Mouse (Mus musculus): ENCODE measurements around the gene Ppm1a. TPM values are rescaled to one million over a fixed set of nuclear protein-coding genes. Genes with fewer than 3 reads are reported as not detected.

Gene Ppm1a
- 100 to 1,000 TPM; 226 to 239 TPM for total RNA-seq (2021)
- long read RNA-seq, full-length matches to known transcripts, result 84 of 120 reads
- long read RNA-seq, partial matches to known transcripts, result 24 of 120 reads
- long read RNA-seq, other reads (novel, unspliced or antisense), result 12 of 120 reads

- DNase-seq (ENCODE audit: low spot score in 2 of 2), result no peak
Observed at GRCm38 (mm10) chr12:72757086-72757485, at the start of gene Ppm1a. Gene Ppm1a, plus strand, starts transcription at chr12:72757455.

- DNase-seq (ENCODE audit: low spot score in 2 of 2), result no peak
Observed at GRCm38 (mm10) chr12:72709981-72710380, 47.3 kb upstream of the Ppm1a start.

GRCm38 (mm10) chr12:72714896-72715295, 42.4 kb upstream of the Ppm1a start:
- DNase-seq (ENCODE audit: low spot score in 2 of 2), result no peak

- no peak for DNase-seq (ENCODE audit: low spot score in 2 of 2)
Observed at GRCm38 (mm10) chr12:72715846-72716245, 41.4 kb upstream of the Ppm1a start.

- no peak for DNase-seq (ENCODE audit: low spot score in 2 of 2)
Observed at GRCm38 (mm10) chr12:72719046-72719445, 38.2 kb upstream of the Ppm1a start.

- DNase-seq (ENCODE audit: low spot score in 2 of 2), result no peak
Observed at GRCm38 (mm10) chr12:72719452-72720087, 37.7 kb upstream of the Ppm1a start.

- DNase-seq (ENCODE audit: low spot score in 2 of 2), result no peak
Observed at GRCm38 (mm10) chr12:72721710-72722109, 35.5 kb upstream of the Ppm1a start.

GRCm38 (mm10) chr12:72723965-72724364, 33.3 kb upstream of the Ppm1a start:
- DNase-seq (ENCODE audit: low spot score in 2 of 2), result no peak

- DNase-seq (ENCODE audit: low spot score in 2 of 2), result no peak
Observed at GRCm38 (mm10) chr12:72727021-72727420, 30.2 kb upstream of the Ppm1a start.

GRCm38 (mm10) chr12:72727611-72728010, 29.6 kb upstream of the Ppm1a start:
- no peak for DNase-seq (ENCODE audit: low spot score in 2 of 2)

- DNase-seq (ENCODE audit: low spot score in 2 of 2), result no peak
Observed at GRCm38 (mm10) chr12:72734112-72734511, 23.1 kb upstream of the Ppm1a start.

- no peak for DNase-seq (ENCODE audit: low spot score in 2 of 2)
Observed at GRCm38 (mm10) chr12:72741176-72741575, 16.1 kb upstream of the Ppm1a start.

- DNase-seq (ENCODE audit: low spot score in 2 of 2), result no peak
Observed at GRCm38 (mm10) chr12:72744803-72745360, 12.4 kb upstream of the Ppm1a start.

- DNase-seq (ENCODE audit: low spot score in 2 of 2), result no peak
Observed at GRCm38 (mm10) chr12:72745486-72745885, 11.8 kb upstream of the Ppm1a start.

GRCm38 (mm10) chr12:72748341-72748740, 8.9 kb upstream of the Ppm1a start:
- DNase-seq (ENCODE audit: low spot score in 2 of 2), result no peak

GRCm38 (mm10) chr12:72748841-72749240, 8.4 kb upstream of the Ppm1a start:
- DNase-seq (ENCODE audit: low spot score in 2 of 2), result no peak

GRCm38 (mm10) chr12:72749500-72749899, 7.8 kb upstream of the Ppm1a start:
- no peak for DNase-seq (ENCODE audit: low spot score in 2 of 2)

- DNase-seq (ENCODE audit: low spot score in 2 of 2), result no peak
Observed at GRCm38 (mm10) chr12:72750016-72750415, 7.2 kb upstream of the Ppm1a start.

GRCm38 (mm10) chr12:72750606-72751005, 6.6 kb upstream of the Ppm1a start:
- DNase-seq (ENCODE audit: low spot score in 2 of 2), result no peak

GRCm38 (mm10) chr12:72757596-72757995, 341 bp downstream of the Ppm1a start:
- no peak for DNase-seq (ENCODE audit: low spot score in 2 of 2)

GRCm38 (mm10) chr12:72759956-72760355, 2.7 kb downstream of the Ppm1a start:
- no peak for DNase-seq (ENCODE audit: low spot score in 2 of 2)

GRCm38 (mm10) chr12:72760376-72761229, 3.3 kb downstream of the Ppm1a start:
- DNase-seq (ENCODE audit: low spot score in 2 of 2), result peak; percentile 93 to 97
